Mouse (Mus musculus): Measurements from ENCODE around the gene Flad1. TPM values are rescaled to one million over a fixed set of nuclear protein-coding genes. Genes with fewer than 3 reads are reported as not detected.

Gene Flad1
- 18.1 and 18.2 TPM in 2 replicates for polyA plus RNA-seq (2014; fragmentation: Nextera tagmentation; extraction: Ambion mirVana)

GRCm38 (mm10) chr3:89411490-89412393 is at the start of gene Flad1:
Gene Flad1, minus strand, starts transcription at chr3:89411870.
- peak within 1 kb of the TSS; percentile 76 for H3K4me2 ChIP-seq
- no peaks in the 10 kb centered on the region for H3K27me3 ChIP-seq (ENCODE audit: insufficient read depth, low read length)
- DNase-seq (peak; percentile 100), ATAC-seq (ENCODE audit: insufficient read depth) (peak; percentile 100)
- H3K4me1 ChIP-seq (ENCODE audit: insufficient read depth): peaks cover 6% of the 10 kb centered on the region; the same call in 1 of the 2 replicates
- TF ChIP-seq CTCF (IDR thresholded peaks at IDR 0.05; ENCODE audit: low read depth): no peak
- H3K9me3 ChIP-seq (ENCODE audit: low read depth, low read length): no peaks in the 10 kb centered on the region
- peaks cover 49% of the 10 kb centered on the region for H3K36me3 ChIP-seq (ENCODE audit: insufficient read depth)
- peak within 1 kb of the TSS; percentile 50; the same call in 1 of the 2 replicates for H3K27ac ChIP-seq (ENCODE audit: low read depth)
- H3K4me3 ChIP-seq (ENCODE audit: low read depth, low read length): peak within 1 kb of the TSS; percentile 57
- peak within 1 kb of the TSS; percentile 56 for H3K9ac ChIP-seq
- 5% methylated on average over 28 of the region's 28 CpGs for WGBS

- 1% methylated on average over 35 of the region's 36 CpGs for WGBS
- Histone ChIP-seq H3K27ac (ENCODE audit: low read depth) (peak overlapping the region; percentile 79), H3K36me3 (ENCODE audit: insufficient read depth) (no peaks in the 10 kb centered on the region), H3K4me1 (ENCODE audit: insufficient read depth) (no peaks in the 10 kb centered on the region), H3K27me3 (ENCODE audit: insufficient read depth, low read length) (no peaks in the 10 kb centered on the region), H3K9me3 (ENCODE audit: low read depth, low read length) (no peaks in the 10 kb centered on the region), H3K9ac (peak overlapping the region; percentile 66), H3K4me2 (peak overlapping the region; percentile 83), H3K4me3 (ENCODE audit: low read depth, low read length) (peak overlapping the region; percentile 57)
- peak; percentile 96 for DNase-seq
- peak; percentile 91 for ATAC-seq (ENCODE audit: insufficient read depth)
- TF ChIP-seq CTCF (IDR thresholded peaks at IDR 0.05; ENCODE audit: low read depth): no peak
Observed at GRCm38 (mm10) chr3:89458965-89459807, 47.5 kb upstream of the Flad1 start.

- H3K27me3 ChIP-seq (ENCODE audit: insufficient read depth, low read length): no peaks in the 10 kb centered on the region
- ATAC-seq (ENCODE audit: insufficient read depth) (peak; percentile 59), DNase-seq (no peak)
- H3K9me3 ChIP-seq (ENCODE audit: low read depth, low read length): no peaks in the 10 kb centered on the region
- peak overlapping the region; percentile 57 for H3K4me3 ChIP-seq (ENCODE audit: low read depth, low read length)
- H3K27ac ChIP-seq (ENCODE audit: low read depth): peak overlapping the region; percentile 79
- no peaks in the 10 kb centered on the region for H3K36me3 ChIP-seq (ENCODE audit: insufficient read depth)
- no peak overlapping the region; the same call in 1 of the 2 replicates for H3K9ac ChIP-seq
- H3K4me2 ChIP-seq: peak overlapping the region; percentile 83
- no peaks in the 10 kb centered on the region for H3K4me1 ChIP-seq (ENCODE audit: insufficient read depth)
- 27% methylated on average over 13 of the region's 13 CpGs for whole genome bisulfite sequencing
- TF ChIP-seq CTCF (IDR thresholded peaks at IDR 0.05; ENCODE audit: low read depth): no peak
Observed at GRCm38 (mm10) chr3:89458372-89458964, 46.8 kb upstream of the Flad1 start.

GRCm38 (mm10) chr3:89456726-89457665 is 45.3 kb upstream of the Flad1 start:
- peak; percentile 77 for TF ChIP-seq CTCF (IDR thresholded peaks at IDR 0.05; ENCODE audit: low read depth)
- Histone ChIP-seq H3K4me3 (ENCODE audit: low read depth, low read length) (no peak overlapping the region), H3K4me1 (ENCODE audit: insufficient read depth) (no peaks in the 10 kb centered on the region), H3K36me3 (ENCODE audit: insufficient read depth) (no peaks in the 10 kb centered on the region), H3K27me3 (ENCODE audit: insufficient read depth, low read length) (no peaks in the 10 kb centered on the region), H3K4me2 (no peak overlapping the region), H3K27ac (ENCODE audit: low read depth) (no peak overlapping the region), H3K9ac (no peak overlapping the region), H3K9me3 (ENCODE audit: low read depth, low read length) (no peaks in the 10 kb centered on the region)
- peak; percentile 84 for DNase-seq
- 38% methylated on average over 10 of the region's 10 CpGs for WGBS
- no peak for ATAC-seq (ENCODE audit: insufficient read depth)

GRCm38 (mm10) chr3:89455786-89456285 is 44.2 kb upstream of the Flad1 start:
- ATAC-seq (ENCODE audit: insufficient read depth): no peak
- 0 out of 2 replicates have a peak, but pooled peaks cover 3% of the 10 kb centered on the region for H3K4me1 ChIP-seq (ENCODE audit: insufficient read depth)
- no peak overlapping the region for H3K9ac ChIP-seq
- H3K36me3 ChIP-seq (ENCODE audit: insufficient read depth): no peaks in the 10 kb centered on the region
- H3K27ac ChIP-seq (ENCODE audit: low read depth): no peak overlapping the region
- no peaks in the 10 kb centered on the region for H3K27me3 ChIP-seq (ENCODE audit: insufficient read depth, low read length)
- H3K9me3 ChIP-seq (ENCODE audit: low read depth, low read length): no peaks in the 10 kb centered on the region
- WGBS: 31% methylated on average over 1 of the region's 1 CpGs
- no peak overlapping the region for H3K4me3 ChIP-seq (ENCODE audit: low read depth, low read length)
- no peak for TF ChIP-seq CTCF (IDR thresholded peaks at IDR 0.05; ENCODE audit: low read depth)
- no peak overlapping the region for H3K4me2 ChIP-seq
- no peak for DNase-seq

All from lung, embryonic 14.5 days (tissue).